In the genomic region with DNA sequence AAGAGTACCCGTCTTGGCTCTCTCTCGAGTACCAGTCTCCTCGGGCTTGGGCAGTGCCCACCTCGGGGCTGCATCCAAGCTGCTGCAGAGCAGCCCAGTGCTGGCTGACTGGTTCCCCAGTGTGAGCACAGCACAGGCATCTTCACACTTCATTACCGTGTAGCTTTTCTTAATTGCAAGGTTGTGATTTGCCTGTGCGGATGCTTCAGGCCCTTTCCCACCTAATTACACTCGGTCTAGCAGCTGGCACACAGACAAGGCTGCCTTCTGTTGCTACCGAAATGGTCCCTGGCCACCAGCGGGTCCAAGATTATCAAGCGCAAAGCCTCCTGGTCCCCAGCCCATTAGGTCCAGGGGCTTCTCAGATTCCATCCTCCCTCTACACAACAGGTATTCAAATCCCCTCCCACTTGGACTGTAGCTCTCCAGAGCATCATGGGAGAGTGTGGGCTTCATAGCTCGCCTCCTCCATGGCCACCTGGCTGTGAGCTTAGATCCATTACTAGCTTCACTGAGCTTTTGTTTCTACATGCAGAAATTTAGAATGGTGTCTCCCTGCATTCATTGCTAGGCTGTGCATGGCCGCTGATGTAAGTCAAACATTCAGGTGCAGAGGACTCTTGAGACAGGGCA, we compare ENCODE assay signal across 14 mouse cellular contexts. TPM values are rescaled to one million over a fixed set of nuclear protein-coding genes. Genes with fewer than 3 reads are reported as not detected.
DNase-seq lines count a peak whose midpoint lies in the region; ATAC-seq and TF ChIP-seq lines count a peak whose summit lies in the region.
"Had no signal": no experiment of that assay in that cellular context is flagged by ENCODE, and none has a peak within 500 bp of the region (broad histone marks: within the 10 kb centered on the region; RNA-seq: fewer than 3 reads in every experiment).

No protein-coding gene starts in this region.

- no peak overlapping the region for H3K27ac ChIP-seq in kidney, postnatal 0 days
- H3K27ac ChIP-seq in hindbrain, embryonic 16.5 days (ENCODE audit: low read depth, low read length), result peak overlapping the region; percentile 21; the same call in 1 of the 2 replicates
- no peak overlapping the region for H3K27ac ChIP-seq in heart, embryonic 11.5 days (ENCODE audit: low read depth, low read length)
- H3K27ac ChIP-seq: limb, embryonic 12.5 days had no signal

- 60% methylated on average over 12 of the region's 12 CpGs for WGBS in kidney, postnatal 0 days
- 54% methylated on average over 12 of the region's 12 CpGs for WGBS in hindbrain, embryonic 16.5 days
- 66% methylated on average over 12 of the region's 12 CpGs for WGBS in heart, embryonic 11.5 days (ENCODE audit: insufficient replicate concordance)

- TF ChIP-seq CTCF in kidney, postnatal 0 days (IDR thresholded peaks at IDR 0.05; ENCODE audit: low read depth), result no peak

- no peak overlapping the region for H3K4me3 ChIP-seq in kidney, postnatal 0 days (replicated peaks; ENCODE audit: low read depth, low read length)
- H3K4me3 ChIP-seq in hindbrain, embryonic 16.5 days (ENCODE audit: low read length), result no peak overlapping the region
- no peak overlapping the region for H3K4me3 ChIP-seq in heart, embryonic 11.5 days (ENCODE audit: low read depth, low read length)
- H3K4me3 ChIP-seq: erythroblast, embryonic 14.5 days; limb, embryonic 12.5 days had no signal

- ATAC-seq in kidney, postnatal 0 days (replicated peaks; ENCODE audit: low FRiP score, low read depth), result 0 out of 2 replicates have a peak, but pooled peaks have one; percentile 17
- ATAC-seq in hindbrain, embryonic 16.5 days, result peak; percentile 88
- ATAC-seq in heart, embryonic 11.5 days (replicated peaks; ENCODE audit: insufficient number of reproducible peaks, low FRiP score, low TSS enrichment), result no peak
- ATAC-seq: Patski had no signal

- H3K4me2 ChIP-seq in kidney, postnatal 0 days (ENCODE audit: low read length), result no peak overlapping the region
- no peak overlapping the region for H3K4me2 ChIP-seq in hindbrain, embryonic 16.5 days (ENCODE audit: low read length)
- no peak overlapping the region for H3K4me2 ChIP-seq in heart, embryonic 11.5 days
- H3K4me2 ChIP-seq: limb, embryonic 12.5 days; lung, embryonic 14.5 days had no signal

- H3K36me3 ChIP-seq in kidney, postnatal 0 days (ENCODE audit: insufficient read depth, low read length), result no peaks in the 10 kb centered on the region
- H3K36me3 ChIP-seq in hindbrain, embryonic 16.5 days (ENCODE audit: control insufficient read depth, insufficient read depth, low read length), result no peaks in the 10 kb centered on the region
- H3K36me3 ChIP-seq in heart, embryonic 11.5 days (ENCODE audit: control insufficient read depth, insufficient read depth, low read length), result no peaks in the 10 kb centered on the region
- H3K36me3 ChIP-seq: limb, embryonic 12.5 days had no signal

- no peaks in the 10 kb centered on the region for H3K9me3 ChIP-seq in kidney, postnatal 0 days (replicated peaks; ENCODE audit: low read length)
- no peaks in the 10 kb centered on the region for H3K9me3 ChIP-seq in hindbrain, embryonic 16.5 days (ENCODE audit: control insufficient read depth, low read length)
- H3K9me3 ChIP-seq in heart, embryonic 11.5 days (replicated peaks; ENCODE audit: control insufficient read depth, low read length), result no peaks in the 10 kb centered on the region
- H3K9me3 ChIP-seq: limb, embryonic 12.5 days had no signal

- H3K27me3 ChIP-seq in kidney, postnatal 0 days (ENCODE audit: insufficient read depth, low read length), result no peaks in the 10 kb centered on the region
- no peaks in the 10 kb centered on the region for H3K27me3 ChIP-seq in hindbrain, embryonic 16.5 days (replicated peaks; ENCODE audit: control insufficient read depth, insufficient read depth, low read length)
- H3K27me3 ChIP-seq in heart, embryonic 11.5 days (ENCODE audit: control insufficient read depth, insufficient read depth, low read length), result peaks cover 5% of the 10 kb centered on the region
- H3K27me3 ChIP-seq: limb, embryonic 12.5 days; Patski had no signal

- H3K4me1 ChIP-seq in kidney, postnatal 0 days (replicated peaks; ENCODE audit: insufficient read depth, low read length), result no peaks in the 10 kb centered on the region
- H3K4me1 ChIP-seq in hindbrain, embryonic 16.5 days (ENCODE audit: control insufficient read depth, insufficient read depth, low read depth, low read length), result no peaks in the 10 kb centered on the region; the same call in none of the 2 replicates
- H3K4me1 ChIP-seq in heart, embryonic 11.5 days (ENCODE audit: control insufficient read depth, insufficient read depth, low read length), result no peaks in the 10 kb centered on the region

- DNase-seq in kidney, postnatal 0 days (ENCODE audit: low spot score), result no peak
- no peak for DNase-seq in kidney, postnatal 25 days
- peak; percentile 35 for DNase-seq in cerebellum, adult 11 months
- peak; percentile 60 to 71 for DNase-seq in cerebellum, postnatal 25 days
- no peak for DNase-seq in spleen, postnatal 36 days (ENCODE audit: low spot score in 2 of 2)
- no peak for DNase-seq in heart, postnatal 14 days
- DNase-seq: adrenal gland, adult 8-10 months; lung, embryonic 14.5 days; thymus, postnatal 36 days had no signal

- no peak overlapping the region for H3K9ac ChIP-seq in kidney, postnatal 0 days (ENCODE audit: low read depth, low read length)
- no peak overlapping the region for H3K9ac ChIP-seq in hindbrain, embryonic 16.5 days (ENCODE audit: low read depth, low read length)
- H3K9ac ChIP-seq in heart, embryonic 11.5 days (ENCODE audit: low read depth, low read length), result no peak overlapping the region
- H3K9ac ChIP-seq: limb, embryonic 12.5 days; lung, embryonic 14.5 days had no signal

- intact Hi-C loops in heart, postnatal 14 days (cut with DNase I), result loop anchor here (5.0 kb wide), 1 partner anchor 100 kb away; no protein-coding TSS in a partner anchor

RNA-seq across cellular contexts. Expression of a gene that starts 57.0 kb away (rescaled TPM):
- 0.74 and 1.2 TPM in 2 replicates for polyA plus RNA-seq in kidney, postnatal 0 days (2015; fragmentation: Nextera tagmentation; extraction: Ambion mirVana)
- 0.19 and 0.60 TPM in 2 replicates for polyA plus RNA-seq in hindbrain, embryonic 16.5 days (2015; fragmentation: Nextera tagmentation; extraction: Ambion mirVana)
- 5.3 and 5.7 TPM in 2 replicates for polyA plus RNA-seq in heart, embryonic 11.5 days (2014; fragmentation: Nextera tagmentation; extraction: Ambion mirVana)
- total RNA-seq in heart, postnatal 14 days (2021), result 1 to 10 TPM; 1.7 to 2.1 TPM
- polyA plus RNA-seq: erythroblast, embryonic 14.5 days; Patski had no signal

Comparison
In these comparisons a context has a peak if more than half of its experiments do, and no peak if none do; other contexts are left out.
1. DNase-seq: peak in cerebellum, adult 11 months (single experiment) and cerebellum, postnatal 25 days (2 of 2); none in kidney, postnatal 0 days (single experiment), kidney, postnatal 25 days (0 of 2), spleen, postnatal 36 days (0 of 2) and heart, postnatal 14 days (0 of 2).